Mouse (Mus musculus) forebrain, embryonic 14.5 days (tissue): ENCODE measurements around the gene Cyp2a12. TPM values are rescaled to one million over a fixed set of nuclear protein-coding genes. Genes with fewer than 3 reads are reported as not detected.
"Not testable (repeated sequence)": the region's sequence is repeated elsewhere in the genome, so short reads cannot be mapped to it uniquely, and the experiment has no call there.

ENCODE experiments used
- ATAC-seq: fragments of 200-750 bp; cut with Nextera tagmentation; 2 replicates; pipeline ENCODE4 v1.8.0; 2017; ENCODE audit warnings: mild to moderate bottlenecking, moderate library complexity
- DNase-seq: peaks from one replicate; pipeline ENCODE4 v3.0.0-alpha.2; 2015; ENCODE audit warnings: low spot score
- H3K27ac ChIP-seq: fragments of 300-500 bp; sonication (generic); 2 replicates; pipeline ENCODE4 v1.5.1; 2014; ENCODE audit warnings: low read depth, mild to moderate bottlenecking, control low read depth, low read length, moderate library complexity
- H3K27me3 ChIP-seq: fragments of 300-500 bp; sonication (generic); replicated peaks from 2 replicates; pipeline ENCODE4 v1.6.1; 2014; ENCODE audit warnings: low read length, control low read depth, mixed read lengths; ENCODE audit not compliant: control insufficient read depth, insufficient read depth
- H3K36me3 ChIP-seq: fragments of 300-500 bp; sonication (generic); 2 replicates; pipeline ENCODE4 v1.6.1; 2014; ENCODE audit warnings: low read length, control low read depth; ENCODE audit not compliant: control insufficient read depth, insufficient read depth
- H3K4me1 ChIP-seq: fragments of 300-500 bp; sonication (generic); 2 replicates; pipeline ENCODE4 v1.6.1; 2014; ENCODE audit warnings: antibody characterized with exemption, low read length, control low read depth; ENCODE audit not compliant: control insufficient read depth, insufficient read depth
- H3K4me2 ChIP-seq: fragments of 300-500 bp; sonication (generic); 2 replicates; pipeline ENCODE4 v1.6.1; 2014; ENCODE audit warnings: mild to moderate bottlenecking, control low read depth, low read length
- H3K4me3 ChIP-seq: fragments of 300-500 bp; sonication (generic); 2 replicates; pipeline ENCODE4 v1.5.1; 2014; ENCODE audit warnings: low read depth, low read length, control low read depth
- H3K9ac ChIP-seq: fragments of 300-500 bp; sonication (generic); 2 replicates; pipeline ENCODE4 v1.6.1; 2014; ENCODE audit warnings: mild to moderate bottlenecking, low read length, control low read depth, moderate library complexity
- H3K9me3 ChIP-seq: fragments of 300-500 bp; sonication (generic); replicated peaks from 2 replicates; pipeline ENCODE4 v1.6.1; 2016; ENCODE audit warnings: low read length, control low read depth, mixed read lengths; ENCODE audit not compliant: control insufficient read depth
- WGBS: fragments of 180-500 bp; shearing (Covaris S2); extraction: QIAGEN DNeasy Blood & Tissue Kit; methylation state at CpG from one replicate; pipeline ENCODE4 v1.1.7; 2014; 5-methylcytosine and 5-hydroxymethylcytosine counted together
- polyA plus RNA-seq: library from polyadenylated mRNA; unstranded; fragments of >200 nt; fragmentation: Nextera tagmentation; extraction: Ambion mirVana; gene quantifications from 2 replicates; pipeline ENCODE4 v1.2.1, GENCODE M21; 2014

The Cyp2a12 gene
- polyA plus RNA-seq = not detected in 2 replicates

- ATAC-seq = no peak
- 79% methylated on average over 2 of the region's 2 CpGs for WGBS
- H3K9me3 ChIP-seq = no peaks in the 10 kb centered on the region
- no peaks in the 10 kb centered on the region for H3K4me1 ChIP-seq
- no peak within 1 kb of the TSS for H3K4me2 ChIP-seq
- no peak within 1 kb of the TSS for H3K9ac ChIP-seq
- H3K4me3 ChIP-seq = no peak within 1 kb of the TSS
- H3K36me3 ChIP-seq = no peaks in the 10 kb centered on the region
- DNase-seq = no peak
- H3K27me3 ChIP-seq = no peaks in the 10 kb centered on the region
- no peak within 1 kb of the TSS for H3K27ac ChIP-seq
Measured at GRCm38 (mm10) chr7:27028789-27029188, at the start of gene Cyp2a12. Gene Cyp2a12, plus strand, starts transcription at chr7:27029081.

DNA sequence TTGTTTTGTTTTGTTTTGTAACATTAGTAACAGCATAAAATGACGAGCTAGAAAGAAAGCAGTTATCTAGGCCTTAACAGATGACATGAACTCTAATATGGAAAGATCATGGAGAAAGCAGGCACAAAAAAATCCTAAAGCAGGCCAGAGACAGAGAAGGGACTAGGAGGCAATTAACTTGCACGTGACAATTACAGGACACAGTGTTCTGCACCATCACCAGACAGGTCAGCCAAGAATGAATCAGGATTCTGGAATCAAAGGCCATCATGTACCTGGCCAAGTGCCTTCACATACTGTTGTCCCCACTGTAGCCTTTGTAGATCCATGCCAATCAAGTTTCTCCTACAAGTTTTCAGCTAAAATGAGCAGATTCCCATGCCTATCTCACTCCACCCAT lies 47.4 kb upstream of the Cyp2a12 start:
- not testable (repeated sequence) for H3K27me3 ChIP-seq, H3K4me3 ChIP-seq, H3K4me1 ChIP-seq, H3K27ac ChIP-seq, H3K9me3 ChIP-seq, H3K4me2 ChIP-seq, ATAC-seq, H3K36me3 ChIP-seq, H3K9ac ChIP-seq, DNase-seq
- 84% methylated on average over 2 of the region's 2 CpGs for WGBS

GRCm38 (mm10) chr7:26981937-26982336 lies 46.9 kb upstream of the Cyp2a12 start:
- ATAC-seq, H3K9ac ChIP-seq, H3K4me1 ChIP-seq, H3K9me3 ChIP-seq, DNase-seq, H3K36me3 ChIP-seq, H3K27me3 ChIP-seq, H3K4me3 ChIP-seq, H3K4me2 ChIP-seq, H3K27ac ChIP-seq: not testable (repeated sequence)
- WGBS = 71% methylated on average over 1 of the region's 1 CpGs

- DNase-seq = no peak
- H3K9ac ChIP-seq = no peak overlapping the region
- WGBS = 13% methylated on average over 1 of the region's 1 CpGs
Measured at GRCm38 (mm10) chr7:26982551-26982950, 46.3 kb upstream of the Cyp2a12 start.

GRCm38 (mm10) chr7:26983151-26983550 lies 45.7 kb upstream of the Cyp2a12 start:
- not testable (repeated sequence) for H3K4me3 ChIP-seq, H3K4me2 ChIP-seq, DNase-seq, H3K36me3 ChIP-seq, H3K9me3 ChIP-seq, H3K4me1 ChIP-seq, H3K27ac ChIP-seq, ATAC-seq, H3K27me3 ChIP-seq, H3K9ac ChIP-seq
- WGBS = 7% methylated on average over 1 of the region's 1 CpGs

More at GRCm38 (mm10) chr7:26982551-26982950, 46.3 kb upstream of the Cyp2a12 start:
- ATAC-seq = no peak
- no peaks in the 10 kb centered on the region for H3K27me3 ChIP-seq
- no peaks in the 10 kb centered on the region for H3K36me3 ChIP-seq
- no peak overlapping the region for H3K27ac ChIP-seq
- H3K4me3 ChIP-seq = no peak overlapping the region
- H3K9me3 ChIP-seq = no peaks in the 10 kb centered on the region
- H3K4me2 ChIP-seq = no peak overlapping the region
- no peaks in the 10 kb centered on the region for H3K4me1 ChIP-seq

- not testable (repeated sequence) for H3K4me3 ChIP-seq
Measured at GRCm38 (mm10) chr7:27026581-27026980, 2.3 kb upstream of the Cyp2a12 start.

GRCm38 (mm10) chr7:27048886-27049285 lies 20.0 kb downstream of the Cyp2a12 start:
- not testable (repeated sequence) for H3K4me2 ChIP-seq, H3K9ac ChIP-seq, H3K9me3 ChIP-seq, H3K36me3 ChIP-seq, H3K27me3 ChIP-seq, DNase-seq, H3K27ac ChIP-seq, ATAC-seq, H3K4me1 ChIP-seq, H3K4me3 ChIP-seq
- 66% methylated on average over 1 of the region's 1 CpGs for WGBS

More at GRCm38 (mm10) chr7:27026581-27026980, 2.3 kb upstream of the Cyp2a12 start:
- not testable (repeated sequence) for H3K9me3 ChIP-seq, H3K36me3 ChIP-seq, DNase-seq, H3K4me1 ChIP-seq, H3K27ac ChIP-seq, H3K4me2 ChIP-seq, H3K9ac ChIP-seq, H3K27me3 ChIP-seq, ATAC-seq

GRCm38 (mm10) chr7:27059333-27059732 lies 30.5 kb downstream of the Cyp2a12 start:
- H3K27ac ChIP-seq, H3K4me2 ChIP-seq, ATAC-seq, H3K4me3 ChIP-seq, H3K9ac ChIP-seq, DNase-seq, H3K4me1 ChIP-seq, H3K9me3 ChIP-seq, H3K27me3 ChIP-seq, H3K36me3 ChIP-seq: not testable (repeated sequence)
- WGBS = 86% methylated on average over 2 of the region's 2 CpGs

DNA sequence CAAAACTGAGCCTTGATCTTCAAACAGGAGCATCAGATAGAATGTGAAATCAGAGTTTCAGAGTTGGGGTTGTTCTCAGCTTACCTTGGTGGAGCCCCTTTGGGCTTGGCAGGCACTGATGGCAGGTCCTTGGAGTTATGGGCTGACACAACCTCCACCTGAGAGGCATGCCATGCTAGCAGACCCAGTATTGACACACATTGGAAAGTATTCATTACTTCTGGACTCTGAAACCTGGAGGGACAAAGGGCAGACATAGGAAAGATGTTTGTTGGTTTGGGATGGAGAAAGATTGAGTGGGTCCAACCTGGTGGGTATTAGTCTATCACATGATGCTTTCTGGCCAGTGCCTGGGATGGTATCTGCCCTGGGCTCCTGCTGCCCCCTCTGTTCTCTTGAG lies 31.0 kb downstream of the Cyp2a12 start:
- H3K9ac ChIP-seq, H3K4me2 ChIP-seq, H3K27ac ChIP-seq, H3K27me3 ChIP-seq, ATAC-seq, H3K9me3 ChIP-seq, H3K4me3 ChIP-seq, DNase-seq, H3K4me1 ChIP-seq, H3K36me3 ChIP-seq: not testable (repeated sequence)
